Mouse (Mus musculus) embryonic facial prominence, embryonic 13.5 days (tissue): ENCODE measurements around the gene Gm28048. TPM values are rescaled to one million over a fixed set of nuclear protein-coding genes. Genes with fewer than 3 reads are reported as not detected.
A peak's percentile ranks its signal among the peaks of the same experiment; 100 is the strongest.

Experiments
- ATAC-seq: fragments of 200-750 bp; cut with Nextera tagmentation; 2 replicates; pipeline ENCODE4 v1.8.0; 2017; ENCODE audit warnings: low read depth; ENCODE audit not compliant: insufficient number of reproducible peaks, insufficient read depth, low FRiP score, low TSS enrichment
- H3K27ac ChIP-seq: fragments of 300-500 bp; sonication (generic); 2 replicates; pipeline ENCODE4 v1.5.1; 2015; ENCODE audit warnings: moderate library complexity, mild to moderate bottlenecking, inconsistent platforms
- H3K27me3 ChIP-seq: fragments of 300-500 bp; sonication (generic); 2 replicates; pipeline ENCODE4 v1.6.1; 2015; ENCODE audit warnings: mild to moderate bottlenecking, inconsistent platforms
- H3K36me3 ChIP-seq: fragments of 300-500 bp; sonication (generic); 2 replicates; pipeline ENCODE4 v1.6.1; 2015; ENCODE audit warnings: mild to moderate bottlenecking, inconsistent platforms
- H3K4me1 ChIP-seq: fragments of 300-500 bp; sonication (generic); 2 replicates; pipeline ENCODE4 v1.6.1; 2015; ENCODE audit warnings: inconsistent platforms
- H3K4me2 ChIP-seq: fragments of 300-500 bp; sonication (generic); 2 replicates; pipeline ENCODE4 v1.6.1; 2015; ENCODE audit warnings: moderate library complexity, mild to moderate bottlenecking, inconsistent platforms
- H3K4me3 ChIP-seq: fragments of 300-500 bp; sonication (generic); 2 replicates; pipeline ENCODE4 v1.5.1; 2015; ENCODE audit warnings: mild to moderate bottlenecking, inconsistent platforms
- H3K9ac ChIP-seq: fragments of 300-500 bp; sonication (generic); 2 replicates; pipeline ENCODE4 v1.6.1; 2015; ENCODE audit warnings: mild to moderate bottlenecking, inconsistent platforms
- H3K9me3 ChIP-seq: fragments of 300-500 bp; sonication (generic); 2 replicates; pipeline ENCODE4 v1.6.1; 2016; ENCODE audit warnings: inconsistent platforms
- WGBS: fragments of 180-500 bp; shearing (Covaris S2); methylation state at CpG from one replicate; pipeline ENCODE4 v1.1.7; 2015; ENCODE audit warnings: mixed read lengths; 5-methylcytosine and 5-hydroxymethylcytosine counted together
- polyA plus RNA-seq: library from polyadenylated mRNA; unstranded; fragments of >200 nt; fragmentation: Nextera tagmentation; extraction: Ambion mirVana; gene quantifications from 2 replicates; pipeline ENCODE4 v1.2.1, GENCODE M21; 2015

The Gm28048 gene
- polyA plus RNA-seq, 1 experiment from 2014 or later = 8.6 TPM

- Histone ChIP-seq H3K4me1 (peaks cover 9% of the 10 kb centered on the region), H3K36me3 (peaks cover 49% of the 10 kb centered on the region), H3K4me2 (no peak overlapping the region), H3K9me3 (peaks cover 42% of the 10 kb centered on the region), H3K4me3 (no peak overlapping the region), H3K27ac (no peak overlapping the region), H3K9ac (no peak overlapping the region), H3K27me3 (no peaks in the 10 kb centered on the region)
- 96% methylated on average over 1 of the region's 1 CpGs for WGBS
- ATAC-seq = no peak
These were observed 11.3 kb downstream of the Gm28048 start for GRCm38 (mm10) chr11:22970546-22970945.

DNA sequence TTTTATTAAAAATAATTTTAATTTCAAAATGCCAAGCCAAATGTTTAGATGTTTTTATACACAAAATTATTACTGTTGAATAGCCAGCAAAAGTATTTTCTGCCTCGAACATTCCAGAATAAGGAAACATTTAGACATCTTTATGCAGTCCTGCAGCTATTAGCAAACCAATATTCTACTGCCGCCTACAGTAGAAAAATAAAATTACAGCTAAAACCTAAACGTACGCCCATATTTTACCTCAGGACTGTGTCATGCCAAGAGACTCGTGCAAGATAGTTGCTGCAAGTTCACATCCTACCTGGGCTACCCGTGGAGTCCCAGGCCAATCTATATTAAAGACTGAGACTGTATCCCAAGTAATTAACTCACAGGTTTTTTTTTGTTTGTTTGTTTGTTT is 12.4 kb downstream of the Gm28048 start:
- H3K9me3 ChIP-seq = peaks cover 42% of the 10 kb centered on the region
- WGBS = 53% methylated on average over 6 of the region's 6 CpGs
- H3K36me3 ChIP-seq = peaks cover 46% of the 10 kb centered on the region

GRCm38 (mm10) chr11:22965503-22965902 is 16.4 kb downstream of the Gm28048 start:
- Histone ChIP-seq H3K4me1 (peaks cover 7% of the 10 kb centered on the region), H3K4me3 (no peak overlapping the region), H3K9ac (no peak overlapping the region), H3K27me3 (no peaks in the 10 kb centered on the region), H3K9me3 (peaks cover 10% of the 10 kb centered on the region; the same call in 1 of the 2 replicates), H3K4me2 (no peak overlapping the region), H3K27ac (no peak overlapping the region), H3K36me3 (peaks cover 15% of the 10 kb centered on the region)
- ATAC-seq = no peak
- 57% methylated on average over 4 of the region's 4 CpGs for WGBS

More for the DNA sequence above, 12.4 kb downstream of the Gm28048 start:
- H3K4me3 ChIP-seq = no peak overlapping the region
- H3K27ac ChIP-seq = no peak overlapping the region
- no peaks in the 10 kb centered on the region for H3K27me3 ChIP-seq
- H3K4me1 ChIP-seq = peaks cover 6% of the 10 kb centered on the region; the same call in 1 of the 2 replicates
- no peak for ATAC-seq
- no peak overlapping the region for H3K4me2 ChIP-seq
- no peak overlapping the region for H3K9ac ChIP-seq

GRCm38 (mm10) chr11:22964401-22964800 is 17.5 kb downstream of the Gm28048 start:
- ATAC-seq = no peak
- no peaks in the 10 kb centered on the region for H3K27me3 ChIP-seq
- 72% methylated on average over 4 of the region's 4 CpGs for WGBS
- no peak overlapping the region for H3K9ac ChIP-seq
- H3K4me2 ChIP-seq = no peak overlapping the region
- peaks cover 10% of the 10 kb centered on the region; the same call in 1 of the 2 replicates for H3K9me3 ChIP-seq
- H3K4me1 ChIP-seq = peaks cover 7% of the 10 kb centered on the region
- H3K27ac ChIP-seq = no peak overlapping the region
- no peak overlapping the region for H3K4me3 ChIP-seq
- peaks cover 14% of the 10 kb centered on the region for H3K36me3 ChIP-seq

- Histone ChIP-seq H3K27ac (no peak overlapping the region), H3K27me3 (no peaks in the 10 kb centered on the region), H3K4me1 (peaks cover 7% of the 10 kb centered on the region), H3K4me2 (no peak overlapping the region), H3K4me3 (no peak overlapping the region), H3K9ac (no peak overlapping the region), H3K36me3 (peaks cover 6% of the 10 kb centered on the region), H3K9me3 (peaks cover 5% of the 10 kb centered on the region; the same call in 1 of the 2 replicates)
- no peak for ATAC-seq
- WGBS = 75% methylated on average over 1 of the region's 1 CpGs
These were observed 19.8 kb downstream of the Gm28048 start for GRCm38 (mm10) chr11:22962101-22962500.

DNA sequence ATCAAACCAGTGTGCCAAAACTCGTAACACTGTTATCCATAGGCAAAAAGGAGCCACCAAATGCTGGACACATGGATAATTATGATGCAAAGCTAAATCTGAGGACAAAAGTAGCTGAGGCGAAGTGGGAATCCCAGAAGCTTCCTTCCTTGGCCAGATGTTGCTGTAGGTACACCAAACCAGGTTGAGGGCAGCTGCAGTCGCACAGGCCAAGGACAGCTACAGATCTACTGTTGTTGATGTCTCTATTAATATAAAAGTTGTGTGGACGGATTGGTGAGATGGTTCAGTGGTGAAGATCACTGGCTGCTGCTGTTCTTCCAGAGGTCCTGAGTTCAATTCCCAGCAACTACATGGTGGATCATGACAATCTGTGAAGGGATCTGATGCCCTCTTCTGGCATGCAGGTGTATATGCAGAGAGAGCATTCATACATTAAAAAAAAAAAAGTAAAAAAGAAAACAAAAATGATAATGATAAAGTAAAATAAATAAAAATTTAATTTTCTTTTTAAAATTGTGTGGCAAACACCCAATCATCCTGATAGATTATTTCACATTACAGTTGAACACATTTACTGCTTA is 24.0 kb downstream of the Gm28048 start:
- H3K4me3 ChIP-seq = no peak overlapping the region
- no peak overlapping the region for H3K9ac ChIP-seq
- no peaks in the 10 kb centered on the region for H3K4me1 ChIP-seq
- H3K36me3 ChIP-seq = peaks cover 13% of the 10 kb centered on the region
- H3K27me3 ChIP-seq = no peaks in the 10 kb centered on the region
- H3K27ac ChIP-seq = no peak overlapping the region
- H3K9me3 ChIP-seq = no peaks in the 10 kb centered on the region
- no peak overlapping the region for H3K4me2 ChIP-seq
- WGBS = 91% methylated on average over 4 of the region's 4 CpGs
- ATAC-seq = no peak

- Histone ChIP-seq H3K4me2 (no peak overlapping the region), H3K9ac (no peak overlapping the region), H3K27ac (no peak overlapping the region), H3K36me3 (peaks cover 13% of the 10 kb centered on the region), H3K9me3 (no peaks in the 10 kb centered on the region), H3K4me1 (no peaks in the 10 kb centered on the region), H3K27me3 (no peaks in the 10 kb centered on the region), H3K4me3 (no peak overlapping the region)
- WGBS = 75% methylated on average over 4 of the region's 4 CpGs
- ATAC-seq = 0 out of 2 replicates have a peak, but pooled peaks have one; percentile 56
These were observed 25.1 kb downstream of the Gm28048 start for GRCm38 (mm10) chr11:22956830-22957229.

GRCm38 (mm10) chr11:22956346-22956745 is 25.5 kb downstream of the Gm28048 start:
- Histone ChIP-seq H3K27me3 (no peaks in the 10 kb centered on the region), H3K36me3 (peaks cover 13% of the 10 kb centered on the region), H3K27ac (no peak overlapping the region), H3K9ac (no peak overlapping the region), H3K4me2 (no peak overlapping the region), H3K4me3 (no peak overlapping the region), H3K9me3 (no peaks in the 10 kb centered on the region), H3K4me1 (no peaks in the 10 kb centered on the region)
- 94% methylated on average over 6 of the region's 6 CpGs for WGBS
- no peak for ATAC-seq

DNA sequence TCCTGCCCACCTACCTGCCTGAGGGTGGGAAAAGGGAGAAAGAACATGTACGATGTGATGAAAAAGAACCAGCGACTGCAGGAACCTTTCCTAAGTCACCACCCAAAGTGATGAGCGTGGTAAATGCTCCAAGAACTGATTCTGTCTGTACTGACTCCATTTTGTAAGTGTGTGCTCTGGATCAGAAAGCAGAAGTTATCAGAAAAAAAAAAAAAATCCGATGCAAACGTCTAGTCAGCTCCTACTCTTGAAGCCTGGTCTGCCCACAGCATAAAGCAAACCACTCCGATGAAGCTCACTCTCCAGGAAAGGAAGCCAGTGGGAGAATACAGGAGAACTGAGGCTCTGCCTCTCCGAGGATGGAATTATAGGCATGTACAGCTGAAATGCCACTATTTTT is 29.2 kb downstream of the Gm28048 start:
- no peaks in the 10 kb centered on the region for H3K27me3 ChIP-seq
- H3K4me2 ChIP-seq = no peak overlapping the region
- H3K27ac ChIP-seq = no peak overlapping the region
- no peaks in the 10 kb centered on the region for H3K9me3 ChIP-seq
- H3K4me3 ChIP-seq = no peak overlapping the region
- no peaks in the 10 kb centered on the region for H3K4me1 ChIP-seq
- 86% methylated on average over 7 of the region's 7 CpGs for WGBS
- H3K9ac ChIP-seq = no peak overlapping the region
- no peak for ATAC-seq
- H3K36me3 ChIP-seq = peaks cover 17% of the 10 kb centered on the region

- ATAC-seq = no peak
- H3K36me3 ChIP-seq = peaks cover 10% of the 10 kb centered on the region; the same call in 1 of the 2 replicates
- no peak overlapping the region for H3K4me3 ChIP-seq
- no peak overlapping the region for H3K27ac ChIP-seq
- no peaks in the 10 kb centered on the region for H3K4me1 ChIP-seq
- WGBS = 90% methylated on average over 6 of the region's 6 CpGs
- no peak overlapping the region for H3K4me2 ChIP-seq
- no peaks in the 10 kb centered on the region for H3K9me3 ChIP-seq
- H3K27me3 ChIP-seq = no peaks in the 10 kb centered on the region
- H3K9ac ChIP-seq = no peak overlapping the region
These were observed 31.8 kb downstream of the Gm28048 start for GRCm38 (mm10) chr11:22950131-22950530.

GRCm38 (mm10) chr11:22949101-22949500 is 32.8 kb downstream of the Gm28048 start:
- Histone ChIP-seq H3K4me1 (no peaks in the 10 kb centered on the region), H3K9ac (no peak overlapping the region), H3K4me3 (no peak overlapping the region), H3K27ac (no peak overlapping the region), H3K27me3 (no peaks in the 10 kb centered on the region), H3K36me3 (peaks cover 5% of the 10 kb centered on the region; the same call in 1 of the 2 replicates), H3K9me3 (no peaks in the 10 kb centered on the region), H3K4me2 (no peak overlapping the region)
- ATAC-seq = no peak
- 77% methylated on average over 1 of the region's 1 CpGs for WGBS

DNA sequence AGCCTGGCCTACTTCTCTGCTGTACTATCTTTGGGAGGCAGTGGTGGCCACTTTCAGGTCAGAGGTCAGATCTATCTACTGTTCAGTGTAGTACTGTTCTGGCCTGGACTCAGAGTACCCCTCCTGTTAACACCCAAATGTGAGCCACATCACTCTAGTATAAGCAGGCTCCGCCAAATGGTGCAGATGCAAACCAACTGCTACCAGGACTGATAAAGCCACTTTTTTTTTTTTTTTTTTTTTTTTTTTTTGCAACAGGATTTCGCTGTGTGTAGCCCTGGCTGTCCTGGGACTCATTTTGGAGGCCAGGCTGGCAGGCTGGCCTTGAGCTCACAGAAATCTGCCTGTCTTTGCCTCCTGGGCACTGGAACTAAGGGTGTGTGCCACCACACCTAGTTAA is 42.9 kb downstream of the Gm28048 start:
- WGBS = 90% methylated on average over 2 of the region's 2 CpGs

More for the DNA sequence above, 42.9 kb downstream of the Gm28048 start:
- Histone ChIP-seq H3K27me3 (no peaks in the 10 kb centered on the region), H3K4me3 (no peak overlapping the region), H3K4me2 (no peak overlapping the region), H3K4me1 (no peaks in the 10 kb centered on the region), H3K9ac (no peak overlapping the region), H3K36me3 (no peaks in the 10 kb centered on the region), H3K9me3 (no peaks in the 10 kb centered on the region), H3K27ac (no peak overlapping the region)
- no peak for ATAC-seq
